Mouse (Mus musculus): ENCODE results near the gene Fbn1.

The Fbn1 gene

GRCm38 (mm10) chr2:125456059-125456789 is 51.6 kb downstream of the Fbn1 start:
- in situ Hi-C loops (cut with MseI, MboI) = no loop called here

- in situ Hi-C loops (cut with MseI, MboI) = no loop called here
Measured at GRCm38 (mm10) chr2:125454781-125455180, 53.0 kb downstream of the Fbn1 start.

- in situ Hi-C loops (cut with MseI, MboI) = no loop called here
Measured at GRCm38 (mm10) chr2:125452369-125453097, 55.3 kb downstream of the Fbn1 start.

GRCm38 (mm10) chr2:125449361-125449760 is 58.4 kb downstream of the Fbn1 start:
- in situ Hi-C loops (cut with MseI, MboI) = no loop called here

- in situ Hi-C loops (cut with MseI, MboI) = no loop called here
Measured at GRCm38 (mm10) chr2:125448881-125449280, 58.9 kb downstream of the Fbn1 start.

- in situ Hi-C loops (cut with MseI, MboI) = no loop called here
Measured at GRCm38 (mm10) chr2:125447274-125447898, 60.4 kb downstream of the Fbn1 start.

GRCm38 (mm10) chr2:125438381-125438780 is 69.4 kb downstream of the Fbn1 start:
- in situ Hi-C loops (cut with MseI, MboI) = no loop called here

GRCm38 (mm10) chr2:125436240-125436639 is 71.6 kb downstream of the Fbn1 start:
- in situ Hi-C loops (cut with MseI, MboI) = no loop called here

- in situ Hi-C loops (cut with MseI, MboI) = no loop called here
Measured at GRCm38 (mm10) chr2:125433524-125433923, 74.3 kb downstream of the Fbn1 start.

GRCm38 (mm10) chr2:125431491-125431890 is 76.3 kb downstream of the Fbn1 start:
- in situ Hi-C loops (cut with MseI, MboI) = no loop called here

GRCm38 (mm10) chr2:125428811-125429438 is 78.9 kb downstream of the Fbn1 start:
- in situ Hi-C loops (cut with MseI, MboI) = no loop called here

- in situ Hi-C loops (cut with MseI, MboI) = no loop called here
Measured at GRCm38 (mm10) chr2:125420604-125421003, 87.2 kb downstream of the Fbn1 start.

GRCm38 (mm10) chr2:125419681-125420080 is 88.1 kb downstream of the Fbn1 start:
- in situ Hi-C loops (cut with MseI, MboI) = no loop called here

- in situ Hi-C loops (cut with MseI, MboI) = no loop called here
Measured at GRCm38 (mm10) chr2:125418546-125418945, 89.2 kb downstream of the Fbn1 start.

- in situ Hi-C loops (cut with MseI, MboI) = no loop called here
Measured at GRCm38 (mm10) chr2:125416541-125417245, 91.1 kb downstream of the Fbn1 start.

GRCm38 (mm10) chr2:125412351-125412750 is 95.4 kb downstream of the Fbn1 start:
- in situ Hi-C loops (cut with MseI, MboI) = no loop called here

- in situ Hi-C loops (cut with MseI, MboI) = no loop called here
Measured at GRCm38 (mm10) chr2:125411777-125412176, 96.0 kb downstream of the Fbn1 start.

- in situ Hi-C loops (cut with MseI, MboI) = no loop called here
Measured at GRCm38 (mm10) chr2:125404509-125405105, 103.2 kb downstream of the Fbn1 start.

- in situ Hi-C loops (cut with MseI, MboI) = no loop called here
Measured at GRCm38 (mm10) chr2:125402276-125402675, 105.5 kb downstream of the Fbn1 start.

- in situ Hi-C loops (cut with MseI, MboI) = no loop called here
Measured at GRCm38 (mm10) chr2:125400121-125400520, 107.7 kb downstream of the Fbn1 start.

GRCm38 (mm10) chr2:125397796-125398195 is 110.0 kb downstream of the Fbn1 start:
- in situ Hi-C loops (cut with MseI, MboI) = no loop called here
